Mouse (Mus musculus): ENCODE data around the gene Ap4b1. TPM values are rescaled to one million over a fixed set of nuclear protein-coding genes. Genes with fewer than 3 reads are reported as not detected.
"Not testable (repeated sequence)": the region's sequence is repeated elsewhere in the genome, so short reads cannot be mapped to it uniquely, and the experiment has no call there.

Gene Ap4b1
- total RNA-seq, 4 experiments from 2014 or later: 11.4 to 14.3 (median 13.1) TPM

GRCm38 (mm10) chr3:103799507-103799906, 9.8 kb upstream of the Ap4b1 start:
- DNase-seq (ENCODE audit: low spot score in 2 of 2): no peak

GRCm38 (mm10) chr3:103801631-103802531, 7.4 kb upstream of the Ap4b1 start:
- DNase-seq (ENCODE audit: low spot score in 2 of 2): peak; percentile 69 to 81

GRCm38 (mm10) chr3:103802861-103803260, 6.5 kb upstream of the Ap4b1 start:
- DNase-seq (ENCODE audit: low spot score in 2 of 2): no peak

GRCm38 (mm10) chr3:103805671-103806070, 3.6 kb upstream of the Ap4b1 start:
- no peak for DNase-seq (ENCODE audit: low spot score in 2 of 2)

- no peak for DNase-seq (ENCODE audit: low spot score in 2 of 2)
Measured at GRCm38 (mm10) chr3:103809799-103810150, 455 bp downstream of the Ap4b1 start.

- no peak for DNase-seq (ENCODE audit: low spot score in 2 of 2)
Measured at GRCm38 (mm10) chr3:103810967-103811366, 1.6 kb downstream of the Ap4b1 start.

GRCm38 (mm10) chr3:103827548-103827947, 18.2 kb downstream of the Ap4b1 start:
- no peak for DNase-seq (ENCODE audit: low spot score in 2 of 2)

GRCm38 (mm10) chr3:103829036-103829435, 19.7 kb downstream of the Ap4b1 start:
- no peak for DNase-seq (ENCODE audit: low spot score in 2 of 2)

- not testable (repeated sequence) for DNase-seq (ENCODE audit: low spot score in 2 of 2)
Measured at GRCm38 (mm10) chr3:103830681-103831080, 21.4 kb downstream of the Ap4b1 start.

GRCm38 (mm10) chr3:103831146-103831545, 21.8 kb downstream of the Ap4b1 start:
- DNase-seq (ENCODE audit: low spot score in 2 of 2): no peak

- DNase-seq (ENCODE audit: low spot score in 2 of 2): no peak
Measured at GRCm38 (mm10) chr3:103832426-103832825, 23.1 kb downstream of the Ap4b1 start, which contains the start of gene Bcl2l15. Gene Bcl2l15, plus strand, starts transcription at chr3:103832601.

- no peak for DNase-seq (ENCODE audit: low spot score in 2 of 2)
Measured at GRCm38 (mm10) chr3:103834001-103834400, 24.7 kb downstream of the Ap4b1 start.

GRCm38 (mm10) chr3:103835272-103835950, 26.1 kb downstream of the Ap4b1 start:
- no peak for DNase-seq (ENCODE audit: low spot score in 2 of 2)

- DNase-seq (ENCODE audit: low spot score in 2 of 2): peak in 1 of 2 experiments; percentile 23
Measured at GRCm38 (mm10) chr3:103835951-103836310, 26.6 kb downstream of the Ap4b1 start.

GRCm38 (mm10) chr3:103836453-103836852, 27.1 kb downstream of the Ap4b1 start:
- no peak for DNase-seq (ENCODE audit: low spot score in 2 of 2)

GRCm38 (mm10) chr3:103839711-103840110, 30.4 kb downstream of the Ap4b1 start:
- DNase-seq (ENCODE audit: low spot score in 2 of 2): no peak

- DNase-seq (ENCODE audit: low spot score in 2 of 2): not testable (repeated sequence)
Measured at GRCm38 (mm10) chr3:103840195-103840594, 30.9 kb downstream of the Ap4b1 start.

GRCm38 (mm10) chr3:103840946-103841345, 31.6 kb downstream of the Ap4b1 start:
- not testable (repeated sequence) for DNase-seq (ENCODE audit: low spot score in 2 of 2)

GRCm38 (mm10) chr3:103850644-103851363, 41.5 kb downstream of the Ap4b1 start:
- peak; percentile 21 to 51 for DNase-seq (ENCODE audit: low spot score in 2 of 2)

GRCm38 (mm10) chr3:103851481-103851880, 42.2 kb downstream of the Ap4b1 start:
- DNase-seq (ENCODE audit: low spot score in 2 of 2): peak in 1 of 2 experiments; percentile 31

GRCm38 (mm10) chr3:103851882-103852281, 42.6 kb downstream of the Ap4b1 start:
- no peak for DNase-seq (ENCODE audit: low spot score in 2 of 2)

Data from layer of hippocampus, adult 8-10 months (tissue).